Mouse (Mus musculus): ENCODE measurements around the gene Ptprt. TPM values are rescaled to one million over a fixed set of nuclear protein-coding genes. Genes with fewer than 3 reads are reported as not detected.

The Ptprt gene
- total and polyA plus RNA-seq, 3 experiments, result not detected

GRCm38 (mm10) chr2:161511101-161511759, 1149.7 kb downstream of the Ptprt start:
- H3K9ac ChIP-seq (ENCODE audit: control insufficient read depth, low read depth, low read length, poor library complexity, severe bottlenecking), result no peak overlapping the region
- H3K79me2 ChIP-seq (ENCODE audit: control insufficient read depth, insufficient read depth, low read length, poor library complexity), result no peaks in the 10 kb centered on the region
- TF ChIP-seq JUND (IDR thresholded peaks at IDR 0.05; ENCODE audit: low read depth, low read length) (no peak), CHD2 (IDR thresholded peaks at IDR 0.05; ENCODE audit: low read length) (no peak), MEF2A (IDR thresholded peaks at IDR 0.05; ENCODE audit: extremely low read depth, insufficient replicate concordance, low read depth, low read length, poor library complexity, severe bottlenecking) (no peak), ZMIZ1 (IDR thresholded peaks at IDR 0.05; ENCODE audit: low read depth, low read length) (no peak), MAFK (IDR thresholded peaks at IDR 0.05; ENCODE audit: borderline replicate concordance, low read depth, low read length) (no peak), BHLHE40 (IDR thresholded peaks at IDR 0.05; ENCODE audit: borderline replicate concordance, low read depth, low read length) (no peak), NRF1 (IDR thresholded peaks at IDR 0.05; ENCODE audit: insufficient read depth, low read depth, low read length, poor library complexity, severe bottlenecking) (no peak), RAD21 (IDR thresholded peaks at IDR 0.05; ENCODE audit: low read depth, low read length) (no peak), MXI1 (IDR thresholded peaks at IDR 0.05; ENCODE audit: low read depth, low read length) (no peak), CHD1 (IDR thresholded peaks at IDR 0.05; ENCODE audit: low read depth, low read length) (no peak), HCFC1 (IDR thresholded peaks at IDR 0.05; ENCODE audit: low read depth, low read length) (no peak), MAX (IDR thresholded peaks at IDR 0.05; ENCODE audit: low read length) (no peak), RCOR1 (IDR thresholded peaks at IDR 0.05; ENCODE audit: low read depth, low read length) (no peak), POLR2A (IDR thresholded peaks at IDR 0.05; ENCODE audit: control insufficient read depth in 1 of 2, insufficient read depth in 1 of 2, low read depth in 1 of 2, low read length in 2 of 2, poor library complexity in 1 of 2) (no peak), TAL1 (IDR thresholded peaks at IDR 0.05; ENCODE audit: low read length) (no peak), MYC (IDR thresholded peaks at IDR 0.05; ENCODE audit: low read depth, low read length) (no peak), SIN3A (IDR thresholded peaks at IDR 0.05; ENCODE audit: low read length) (no peak), NELFE (IDR thresholded peaks at IDR 0.05; ENCODE audit: low read depth, low read length) (no peak)
- H3K4me1 ChIP-seq (ENCODE audit: control insufficient read depth in 1 of 2, insufficient read depth in 2 of 2, low read length in 2 of 2), result no peaks in the 10 kb centered on the region
- no peaks in the 10 kb centered on the region for H3K36me3 ChIP-seq (ENCODE audit: control insufficient read depth in 1 of 2, insufficient read depth in 2 of 2, low read length in 2 of 2)
- DNase-seq (ENCODE audit: low read depth, low spot score), result no peak
- H3K9me3 ChIP-seq (replicated peaks; ENCODE audit: insufficient read depth, low read length), result no peaks in the 10 kb centered on the region
- H3K4me3 ChIP-seq (ENCODE audit: control insufficient read depth in 1 of 2, insufficient read depth in 1 of 2, low read depth in 2 of 2, low read length in 2 of 2), result no peak overlapping the region
- H3K27me3 ChIP-seq (ENCODE audit: control insufficient read depth in 1 of 2, insufficient read depth in 2 of 2, low read length in 2 of 2), result no peaks in the 10 kb centered on the region
- no peak overlapping the region for H3K27ac ChIP-seq (ENCODE audit: control insufficient read depth, low read depth, low read length)

- Histone ChIP-seq H3K9me3 (replicated peaks; ENCODE audit: insufficient read depth, low read length) (no peaks in the 10 kb centered on the region), H3K27me3 (ENCODE audit: control insufficient read depth in 1 of 2, insufficient read depth in 2 of 2, low read length in 2 of 2) (no peaks in the 10 kb centered on the region)
- DNase-seq (ENCODE audit: low read depth, low spot score), result no peak
These were observed 1161.6 kb downstream of the Ptprt start for GRCm38 (mm10) chr2:161499097-161499899.

More at GRCm38 (mm10) chr2:161499097-161499899, 1161.6 kb downstream of the Ptprt start:
- Histone ChIP-seq H3K36me3 (ENCODE audit: control insufficient read depth in 1 of 2, insufficient read depth in 2 of 2, low read length in 2 of 2) (no peaks in the 10 kb centered on the region), H3K27ac (ENCODE audit: control insufficient read depth, low read depth, low read length) (no peak overlapping the region), H3K4me3 (ENCODE audit: control insufficient read depth in 1 of 2, insufficient read depth in 1 of 2, low read depth in 2 of 2, low read length in 2 of 2) (no peak overlapping the region), H3K79me2 (ENCODE audit: control insufficient read depth, insufficient read depth, low read length, poor library complexity) (no peaks in the 10 kb centered on the region), H3K4me1 (ENCODE audit: control insufficient read depth in 1 of 2, insufficient read depth in 2 of 2, low read length in 2 of 2) (no peaks in the 10 kb centered on the region), H3K9ac (ENCODE audit: control insufficient read depth, low read depth, low read length, poor library complexity, severe bottlenecking) (no peak overlapping the region)
- TF ChIP-seq POLR2AphosphoS5 (IDR thresholded peaks at IDR 0.05; ENCODE audit: borderline replicate concordance, low read depth, low read length) (no peak), HCFC1 (IDR thresholded peaks at IDR 0.05; ENCODE audit: low read depth, low read length) (no peak), ETS1 (IDR thresholded peaks at IDR 0.05; ENCODE audit: low read depth, low read length) (no peak), SMC3 (IDR thresholded peaks at IDR 0.05; ENCODE audit: low read depth, low read length) (no peak), MEF2A (IDR thresholded peaks at IDR 0.05; ENCODE audit: extremely low read depth, insufficient replicate concordance, low read depth, low read length, poor library complexity, severe bottlenecking) (no peak), TCF12 (IDR thresholded peaks at IDR 0.05; ENCODE audit: low read depth, low read length) (no peak), GABPA (IDR thresholded peaks at IDR 0.05; ENCODE audit: low read depth, low read length) (no peak), KAT2A (conservative IDR thresholded peaks at IDR 0.05; ENCODE audit: low read depth, low read length) (no peak), JUND (IDR thresholded peaks at IDR 0.05; ENCODE audit: low read depth, low read length) (no peak), MYB (IDR thresholded peaks at IDR 0.05; ENCODE audit: low read depth, low read length) (no peak), E2F4 (IDR thresholded peaks at IDR 0.05; ENCODE audit: borderline replicate concordance, low read depth, low read length) (no peak), MAFK (IDR thresholded peaks at IDR 0.05; ENCODE audit: borderline replicate concordance, low read depth, low read length) (no peak), ZKSCAN1 (IDR thresholded peaks at IDR 0.05; ENCODE audit: low read depth, low read length) (no peak), MAX (IDR thresholded peaks at IDR 0.05; ENCODE audit: low read length) (no peak)
